Mouse (Mus musculus): ENCODE measurements at regions not wholly inside any gene's neighbourhood (a gene's known extent, or its start where the extent isn't known, plus 50 kb on each side); places are given as distances from the start of the nearest gene placed in this dataset.

DNA sequence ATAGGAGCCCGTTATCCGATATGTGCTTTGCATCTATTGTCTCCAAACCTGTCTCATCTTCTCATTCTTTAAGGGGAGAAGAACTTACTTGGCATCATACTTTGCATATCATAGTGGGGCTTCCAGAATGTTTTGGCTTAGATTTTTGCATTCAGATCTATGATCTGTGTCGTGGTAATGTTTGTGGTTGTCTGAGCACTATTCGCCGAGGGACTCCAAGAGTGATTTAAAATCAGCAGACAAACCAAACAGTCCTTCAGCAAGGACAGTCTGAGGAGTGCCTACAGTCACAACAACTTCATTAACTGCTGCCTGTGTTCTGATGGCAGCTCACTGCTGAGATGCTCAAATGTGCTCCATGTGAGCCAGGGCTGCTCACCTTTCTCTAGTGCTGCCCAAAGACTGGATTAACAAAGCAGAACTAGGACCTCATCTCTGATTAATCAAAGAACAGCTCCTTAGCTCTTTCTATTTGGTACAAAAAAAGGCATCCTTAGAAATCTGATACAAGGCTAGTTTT, 182.5 kb downstream of the Enc1 start:
- DNase-seq (ENCODE audit: low read depth, low spot score) = no peak

DNA sequence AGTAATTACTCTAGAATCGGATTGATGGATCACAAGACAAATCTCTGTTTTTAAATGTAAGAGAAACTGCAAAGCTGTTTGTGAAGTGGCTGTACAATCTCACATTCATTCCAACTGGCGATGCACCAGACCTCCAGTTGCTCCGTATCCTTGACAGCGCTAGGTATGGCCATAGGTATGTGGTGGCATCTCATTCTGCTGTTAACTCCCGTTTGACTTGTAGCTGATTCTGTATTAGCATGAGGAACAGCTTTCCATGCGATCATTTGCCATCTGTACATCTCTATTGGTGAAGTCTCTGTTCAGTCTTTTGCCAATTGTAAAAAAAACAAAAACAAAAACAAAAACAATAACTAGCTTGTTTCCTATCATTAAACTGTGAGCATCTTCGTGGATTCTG, 182.0 kb downstream of the Enc1 start:
- no peak for DNase-seq (ENCODE audit: low read depth, low spot score)

DNA sequence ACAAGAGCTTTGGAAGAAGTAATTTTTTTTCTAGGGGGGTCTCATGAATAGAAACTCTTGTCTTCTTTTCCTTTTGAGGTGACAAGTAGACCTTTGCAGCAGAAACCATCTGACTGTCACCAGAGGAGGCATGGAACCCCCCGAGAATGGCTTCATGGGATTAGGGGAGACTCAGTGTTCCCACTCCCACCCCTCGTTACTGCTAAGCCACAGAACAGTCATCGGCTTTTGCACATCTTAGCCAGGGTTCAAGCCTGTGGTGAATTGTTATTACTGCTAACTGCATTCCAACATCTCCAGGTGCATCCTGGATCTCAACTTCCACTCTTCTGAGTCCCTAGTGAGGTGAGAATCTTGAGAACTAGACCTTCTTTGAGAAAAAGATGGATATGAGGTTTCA, 180.9 kb downstream of the Enc1 start:
- DNase-seq (ENCODE audit: low read depth, low spot score) = no peak

- no peak for DNase-seq (ENCODE audit: low read depth, low spot score)
Measured at GRCm38 (mm10) chr13:97420773-97421172, 179.9 kb downstream of the Enc1 start.

DNA sequence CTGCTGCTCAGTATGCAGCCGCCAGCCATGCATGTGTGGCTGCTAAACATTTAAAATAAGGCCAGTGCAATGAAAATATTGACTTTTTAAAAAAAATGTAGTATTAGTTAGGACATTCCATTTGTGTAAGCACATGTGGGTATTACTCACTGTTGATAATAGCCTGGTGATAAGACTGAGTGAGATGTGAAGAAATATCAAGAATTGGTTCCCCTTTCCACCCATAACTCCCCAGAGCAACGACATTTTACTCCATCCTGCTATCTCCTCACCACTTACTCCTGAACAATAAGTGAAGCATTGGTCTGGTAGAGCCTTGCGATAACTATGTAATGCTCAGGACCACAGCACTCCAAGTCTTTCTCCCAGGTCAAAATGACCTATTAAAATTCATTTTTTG, 178.2 kb downstream of the Enc1 start:
- DNase-seq (ENCODE audit: low read depth, low spot score) = no peak

DNA sequence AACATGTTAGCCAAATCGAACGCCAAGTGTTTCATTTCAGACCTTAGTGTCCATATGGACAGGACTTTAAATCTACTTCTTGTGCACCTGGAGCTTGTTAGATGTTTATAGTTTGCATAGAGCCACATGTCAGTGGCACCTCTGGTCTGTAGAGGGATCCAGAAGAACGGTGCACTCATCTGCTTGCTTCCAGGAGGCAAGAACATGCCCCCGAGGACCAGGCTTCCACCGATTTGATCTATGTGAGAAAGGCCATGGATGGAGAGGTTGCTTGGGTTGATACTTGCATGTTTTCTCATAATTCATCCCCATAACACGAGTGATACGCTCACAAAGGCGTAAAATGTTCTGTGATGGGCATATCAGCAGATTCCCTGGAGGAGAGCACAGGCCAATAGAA, 177.8 kb downstream of the Enc1 start:
- no peak for DNase-seq (ENCODE audit: low read depth, low spot score)

DNA sequence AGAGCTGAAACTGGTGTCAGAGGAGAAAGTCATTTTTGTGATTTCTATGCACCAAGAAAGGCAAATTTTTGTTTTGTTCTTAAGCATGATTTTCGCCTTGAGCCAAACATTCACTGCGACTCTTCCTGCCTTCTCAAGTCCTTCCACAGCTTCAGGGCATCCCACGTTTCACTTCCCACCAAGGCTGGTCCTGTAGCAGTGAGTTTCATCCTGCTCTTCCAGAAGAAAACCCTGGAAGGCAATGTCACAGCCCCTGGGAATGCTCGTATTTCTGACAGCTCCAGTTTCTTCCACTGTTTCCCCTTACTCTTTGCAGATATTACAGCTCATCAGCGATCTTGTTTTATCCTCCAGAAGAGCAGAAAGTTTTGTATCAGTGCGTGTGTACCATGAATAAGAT, 177.2 kb downstream of the Enc1 start:
- no peak for DNase-seq (ENCODE audit: low read depth, low spot score)

DNA sequence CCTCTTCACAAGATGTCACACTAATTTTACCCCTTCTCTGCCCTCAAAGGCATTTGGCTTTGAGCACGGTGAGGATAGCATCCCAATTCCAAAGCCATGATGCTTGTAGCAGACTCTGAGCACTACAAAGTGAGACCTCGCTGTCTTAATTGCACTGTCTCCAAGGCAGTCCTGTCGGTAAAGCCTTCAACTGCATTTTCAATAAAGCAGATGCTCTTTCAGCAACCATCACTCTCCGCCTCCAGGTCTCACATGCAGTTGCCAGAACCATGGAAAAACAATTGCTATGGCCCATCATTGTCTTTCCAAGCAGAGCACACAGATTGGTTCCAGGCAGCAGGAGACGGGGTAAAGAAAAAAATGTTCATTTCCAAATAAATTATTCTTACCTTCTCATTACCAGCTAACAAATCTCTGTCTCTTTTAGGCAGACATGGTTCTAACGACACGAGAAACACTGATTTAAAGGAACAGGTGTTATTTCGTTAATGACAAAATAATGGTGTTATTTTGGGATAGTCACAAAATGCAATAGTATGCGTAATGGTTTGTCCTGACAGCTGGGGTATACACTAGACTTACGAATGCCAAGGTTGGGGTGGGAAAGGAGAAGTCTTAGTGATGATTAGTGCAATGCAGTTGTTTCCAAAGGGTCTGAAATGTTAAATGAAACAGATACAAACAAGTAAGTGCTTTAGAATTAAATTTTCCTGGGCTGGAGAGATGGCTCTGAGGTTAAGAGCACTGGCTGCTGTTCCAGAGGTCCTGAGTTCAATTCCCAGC, 175.2 kb downstream of the Enc1 start:
- no peak for DNase-seq (ENCODE audit: low read depth, low spot score)

GRCm38 (mm10) chr13:97415381-97415780, 174.5 kb downstream of the Enc1 start:
- DNase-seq (ENCODE audit: low read depth, low spot score) = no peak

DNA sequence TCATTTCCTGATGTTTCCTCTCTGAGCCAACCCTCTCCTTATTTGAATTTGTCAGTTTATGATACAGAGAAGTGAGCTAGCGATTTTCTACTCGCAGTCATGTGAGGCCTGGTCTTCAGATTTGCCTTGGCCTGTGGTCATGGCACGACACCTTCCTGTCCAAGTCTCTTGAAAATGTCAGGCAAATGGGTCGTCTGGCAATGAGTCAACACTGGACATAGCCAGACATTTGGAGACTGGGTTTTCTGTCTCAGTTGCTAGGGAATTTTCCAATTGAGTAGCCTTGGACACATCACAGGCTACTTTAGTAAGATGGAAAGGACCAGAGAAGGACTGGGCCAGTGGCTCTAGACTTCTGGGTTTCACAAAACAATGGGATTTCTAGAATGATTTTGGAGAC, 171.2 kb downstream of the Enc1 start:
- no peak for DNase-seq (ENCODE audit: low read depth, low spot score)

- no peak for DNase-seq (ENCODE audit: low read depth, low spot score)
Measured at GRCm38 (mm10) chr13:97410550-97411201, 169.8 kb downstream of the Enc1 start.

DNA sequence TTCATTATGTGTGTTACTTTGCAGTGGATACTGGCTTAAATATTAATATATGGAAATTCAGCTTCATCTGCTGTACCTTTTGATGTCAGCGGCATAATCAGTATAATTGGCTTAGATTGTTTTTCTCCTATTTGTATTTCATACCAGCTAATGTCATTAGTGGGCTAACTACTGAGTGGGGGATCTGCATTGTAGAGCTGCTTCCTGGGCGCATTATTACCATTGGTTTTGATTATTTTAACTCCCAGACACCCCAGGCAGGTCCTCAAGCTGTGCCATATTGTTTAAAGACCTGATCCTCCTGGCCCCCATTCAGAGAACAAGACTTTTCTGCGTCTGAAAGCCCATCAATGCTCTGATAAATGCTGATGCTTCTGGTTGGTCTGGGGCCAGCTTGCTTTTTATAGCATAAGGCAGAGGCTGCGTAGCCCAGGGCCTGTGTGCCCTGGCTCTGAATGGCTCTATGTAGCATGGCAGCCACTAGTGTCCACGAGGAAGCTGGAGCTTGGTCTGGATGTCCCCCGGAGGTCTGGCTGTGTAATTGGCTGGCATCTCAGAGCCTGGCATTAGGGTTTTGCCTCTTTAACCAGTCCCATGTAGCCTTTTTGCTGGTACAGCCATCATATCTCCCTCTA, 169.1 kb downstream of the Enc1 start:
- no peak for DNase-seq (ENCODE audit: low read depth, low spot score)

DNA sequence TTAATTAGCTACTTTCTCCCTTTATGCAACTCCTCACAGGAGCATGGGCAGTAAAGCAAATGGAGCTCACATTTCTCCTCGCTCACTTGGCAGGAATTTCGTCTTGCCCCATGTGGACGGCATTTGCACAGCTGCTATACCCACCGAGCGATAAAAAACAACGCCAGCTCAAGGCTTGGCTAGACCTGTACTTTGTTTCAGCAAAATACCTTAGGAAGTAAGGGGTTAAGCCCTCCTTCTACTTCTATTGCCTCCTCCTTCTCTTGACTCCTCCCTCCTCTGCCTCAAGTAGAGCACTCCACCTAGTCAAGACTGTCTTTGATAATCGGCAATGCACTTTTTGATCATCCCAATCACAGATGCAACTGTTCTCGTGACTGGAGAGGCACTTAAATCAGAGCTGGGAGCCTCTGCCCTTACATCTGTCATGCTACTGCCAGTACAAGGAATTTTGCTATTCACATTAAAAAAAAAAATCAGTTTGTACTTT, 168.4 kb downstream of the Enc1 start:
- DNase-seq (ENCODE audit: low read depth, low spot score) = no peak

DNA sequence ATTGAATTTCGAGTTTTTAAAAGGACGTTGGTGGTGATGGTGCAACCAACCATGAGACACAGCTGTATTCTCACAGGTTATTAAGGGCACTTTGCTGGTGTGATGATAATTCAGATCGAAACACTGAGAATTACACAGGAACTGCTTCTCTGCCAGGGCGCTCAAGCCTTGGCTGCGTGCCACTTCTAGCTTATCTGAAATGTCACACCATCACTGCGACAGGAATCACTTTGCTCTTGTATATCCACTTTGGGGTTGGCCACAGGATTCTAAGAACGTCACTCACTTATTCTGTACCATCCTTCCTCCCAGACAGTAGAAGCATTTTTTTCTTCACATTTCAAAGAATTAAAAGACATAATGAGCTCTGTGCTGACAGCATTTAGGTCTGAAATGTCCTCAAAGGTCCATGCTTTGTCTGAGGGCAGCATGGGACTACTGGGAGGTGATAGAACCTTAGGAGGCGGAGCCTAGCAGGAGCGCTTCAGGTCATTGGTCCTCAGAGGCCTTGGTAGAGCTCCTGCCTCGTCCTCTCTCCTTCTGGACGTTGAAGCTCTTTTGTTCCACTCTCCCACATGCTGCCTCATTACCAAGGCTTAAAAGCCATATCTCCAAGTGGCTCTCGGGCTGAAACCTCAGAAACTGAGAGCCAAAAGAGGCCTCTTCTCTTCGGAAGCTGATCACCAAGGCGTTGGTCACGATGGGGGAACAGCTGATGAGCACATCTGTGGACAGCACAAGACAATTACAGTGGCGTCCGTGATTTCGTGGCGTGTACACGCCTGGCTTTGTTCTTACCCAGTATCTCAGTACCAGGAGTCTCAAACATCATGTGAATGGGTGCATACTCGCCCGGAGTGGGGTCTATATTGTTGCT, 167.7 kb downstream of the Enc1 start:
- DNase-seq (ENCODE audit: low read depth, low spot score) = no peak

DNA sequence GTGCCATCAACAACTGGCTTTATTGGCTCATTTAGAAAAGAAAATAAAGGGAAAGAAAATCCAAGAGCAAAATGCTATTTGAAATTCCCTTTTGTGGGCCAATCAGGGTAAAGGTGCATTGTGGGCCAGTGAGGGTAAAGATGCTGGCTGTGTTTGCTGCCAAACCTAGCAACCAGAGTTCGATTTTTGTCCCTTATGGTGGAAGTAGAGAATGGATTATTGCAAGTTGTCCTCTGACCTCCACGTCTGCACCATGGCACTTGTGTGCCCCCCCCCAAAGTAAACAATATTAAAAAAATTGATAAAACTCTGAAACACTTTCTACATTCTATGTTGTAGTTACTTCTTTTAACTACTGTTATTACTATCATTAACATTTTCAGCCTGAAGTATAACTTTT, 166.9 kb downstream of the Enc1 start:
- no peak for DNase-seq (ENCODE audit: low read depth, low spot score)

DNA sequence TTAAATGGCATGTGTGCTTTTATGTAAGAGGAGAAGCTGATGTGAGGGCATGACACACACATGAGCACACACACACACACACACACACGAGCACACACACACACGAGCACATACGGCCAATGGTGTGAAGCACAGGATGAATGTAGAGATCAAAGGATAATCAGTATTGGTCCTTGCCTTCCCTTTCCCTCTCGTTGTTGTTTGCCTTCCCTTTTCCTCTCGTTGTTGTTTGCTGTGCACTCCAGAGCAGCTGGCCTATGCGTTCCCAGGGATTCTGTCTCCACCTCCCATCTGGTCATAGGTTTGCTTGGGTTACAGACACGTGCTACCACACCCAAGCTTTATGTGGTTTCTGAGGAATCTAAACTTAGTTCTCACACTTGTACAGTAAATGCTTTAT, 165.8 kb downstream of the Enc1 start:
- no peak for DNase-seq (ENCODE audit: low read depth, low spot score)

GRCm38 (mm10) chr13:97402164-97402761, 161.4 kb downstream of the Enc1 start:
- DNase-seq (ENCODE audit: low read depth, low spot score) = no peak

- no peak for DNase-seq (ENCODE audit: low read depth, low spot score)
Measured at GRCm38 (mm10) chr13:97401620-97402019, 160.7 kb downstream of the Enc1 start.

DNA sequence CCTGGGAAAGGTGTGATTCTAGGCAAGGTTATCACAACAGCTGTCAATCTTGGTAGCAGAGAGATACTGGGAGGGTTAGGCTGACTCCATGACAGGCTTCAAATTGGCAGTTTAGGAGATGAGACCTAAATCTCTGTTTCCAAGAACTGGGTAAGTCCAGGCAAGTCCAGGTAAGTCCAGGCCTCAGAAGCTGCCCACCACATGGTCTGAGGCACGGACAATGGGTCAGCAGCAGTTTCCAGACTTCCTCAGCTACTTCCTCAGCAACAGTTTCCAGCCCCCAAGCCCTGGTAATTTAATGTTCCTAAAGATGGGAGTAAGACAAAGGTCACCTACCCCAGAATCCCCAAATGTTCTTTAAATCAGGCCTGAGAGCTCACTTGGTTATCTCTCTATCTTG, 157.1 kb downstream of the Enc1 start:
- DNase-seq (ENCODE audit: low read depth, low spot score) = no peak

GRCm38 (mm10) chr13:97396899-97397640, 156.2 kb downstream of the Enc1 start:
- DNase-seq (ENCODE audit: low read depth, low spot score) = no peak
